Mouse (Mus musculus) ES-CJ7 (cell line): ENCODE measurements around the gene Pilra.
A peak's percentile ranks its signal among the peaks of the same experiment; 100 is the strongest.

Experiments
- DNase-seq: peaks from one replicate; pipeline ENCODE4 v3.0.0; 2011; ENCODE audit warnings: low read depth, low spot score

Gene Pilra

DNA sequence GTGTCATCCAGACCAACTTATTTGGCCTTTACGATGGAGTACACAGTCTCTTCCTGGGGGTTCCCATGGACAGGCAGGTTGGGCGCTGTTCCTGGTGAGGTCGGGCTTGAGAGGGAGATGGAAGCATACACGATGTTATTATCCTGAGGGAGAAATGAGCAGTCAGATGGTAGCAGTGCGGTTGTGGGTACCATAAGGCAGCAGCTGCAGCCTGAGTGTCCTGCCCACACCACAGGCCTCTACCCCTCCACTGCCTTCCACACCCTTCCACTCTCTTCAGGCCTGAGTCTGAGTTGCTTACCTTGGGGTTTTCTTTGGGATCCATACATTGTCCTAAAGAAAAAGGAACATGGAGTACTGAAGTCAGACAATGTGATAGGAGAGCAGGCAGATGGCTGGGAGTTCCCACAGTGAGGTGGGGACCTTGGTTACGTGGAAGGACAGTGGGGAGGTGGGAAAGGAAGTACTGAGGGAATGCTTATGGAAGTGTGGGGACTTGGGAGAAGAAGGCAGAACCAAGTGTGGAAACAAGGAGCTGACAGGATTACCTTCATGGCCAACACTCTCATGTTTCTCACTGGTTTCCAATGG is 12.5 kb downstream of the Pilra start:
- DNase-seq = no peak

DNA sequence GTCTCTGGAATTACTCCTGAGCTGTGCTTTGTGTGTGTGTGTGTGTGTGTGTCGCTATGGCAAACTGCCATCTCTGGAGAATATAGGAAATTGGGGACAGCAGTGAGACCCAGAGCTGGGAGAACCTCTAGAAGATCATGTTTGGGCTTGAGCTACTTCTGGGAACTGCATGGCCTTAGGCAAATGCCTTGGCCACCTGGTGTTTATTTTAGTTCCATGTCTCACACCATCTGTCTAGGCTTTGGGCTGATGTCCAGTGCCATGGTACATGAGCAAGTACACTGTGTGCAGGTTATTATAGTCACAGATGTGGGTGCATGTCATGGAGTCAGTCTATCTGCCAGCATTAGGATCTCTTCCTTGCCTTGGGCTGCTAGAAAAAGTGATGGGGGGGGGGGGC is 13.5 kb downstream of the Pilra start:
- DNase-seq = no peak

DNA sequence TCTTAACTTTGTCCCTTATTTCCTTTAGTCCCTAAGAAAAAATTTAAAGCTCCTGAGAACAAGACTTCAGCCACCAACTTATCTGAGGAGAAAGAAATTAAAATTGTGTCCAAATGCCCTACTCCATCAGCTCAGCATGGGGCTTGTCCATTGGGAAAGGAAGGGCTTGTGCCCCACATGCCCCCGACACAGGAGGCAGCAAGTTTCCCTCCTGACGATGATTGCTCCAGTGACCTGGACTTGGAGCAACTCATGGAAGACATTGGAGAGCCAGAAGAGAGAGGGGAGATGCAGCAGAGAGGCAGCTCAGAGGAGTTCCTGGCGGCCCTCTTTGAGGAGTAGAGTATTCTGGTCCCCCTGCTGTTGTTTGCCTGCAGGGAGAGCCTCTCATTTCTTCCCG is 14.0 kb downstream of the Pilra start:
- DNase-seq = no peak

DNA sequence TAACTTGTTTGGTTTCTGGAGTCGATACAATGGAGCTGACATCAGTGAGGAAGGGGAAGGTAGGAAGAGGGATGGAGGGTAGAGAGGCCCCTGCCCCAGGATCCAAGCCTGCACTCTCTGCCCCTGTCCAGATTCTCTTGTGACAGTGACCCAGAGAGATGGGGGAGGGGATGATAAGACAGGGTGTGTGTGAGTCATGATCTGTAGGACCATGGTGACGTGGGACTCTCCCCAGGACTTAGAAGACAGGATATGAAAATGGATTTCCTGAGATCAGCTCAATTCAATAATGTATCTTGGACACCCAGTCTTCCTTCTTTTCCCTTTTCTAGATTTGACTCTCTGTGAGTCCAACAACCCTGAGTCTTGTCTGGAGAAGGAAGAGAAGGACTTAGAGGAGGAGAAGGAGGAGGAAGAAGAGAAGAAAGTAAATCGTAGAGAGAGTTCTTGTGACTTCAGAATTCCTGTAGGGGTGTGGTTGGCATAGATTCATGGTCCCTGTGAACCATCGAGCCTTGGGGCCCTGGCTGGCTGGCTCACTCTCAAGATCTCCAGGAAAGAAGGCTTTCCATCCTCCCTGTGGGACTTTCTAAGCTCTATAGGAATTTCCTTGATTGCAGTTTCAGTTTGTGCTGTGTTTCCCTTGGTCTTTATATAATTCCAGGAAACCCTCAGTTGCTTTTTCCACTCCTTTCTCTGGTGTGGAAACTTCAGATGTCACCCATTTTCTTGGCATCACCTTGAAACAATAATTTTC is 18.4 kb downstream of the Pilra start:
- no peak for DNase-seq

GRCm38 (mm10) chr5:137808316-137808715 is 27.8 kb downstream of the Pilra start:
- DNase-seq = no peak

DNA sequence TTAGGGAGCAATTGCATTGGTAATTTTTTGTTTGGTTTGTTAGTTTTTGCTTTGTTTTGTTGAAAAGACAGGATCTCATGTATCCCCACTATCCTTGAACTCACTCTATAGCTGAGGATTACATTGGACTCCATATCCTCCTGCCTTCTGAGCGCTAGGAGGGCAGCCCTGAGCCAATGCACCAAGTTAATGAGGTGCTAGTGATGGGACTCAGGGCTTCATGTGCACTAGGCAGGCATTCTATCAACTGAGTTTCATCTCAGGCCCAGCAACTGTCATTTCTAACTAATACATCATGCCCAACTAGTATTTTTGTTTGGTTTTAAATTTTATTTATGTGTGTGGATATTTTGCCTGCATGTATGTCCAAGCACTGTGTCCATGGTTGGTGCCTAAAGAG is 29.9 kb downstream of the Pilra start:
- no peak for DNase-seq

GRCm38 (mm10) chr5:137800917-137801316 is 35.2 kb downstream of the Pilra start:
- no peak for DNase-seq

DNA sequence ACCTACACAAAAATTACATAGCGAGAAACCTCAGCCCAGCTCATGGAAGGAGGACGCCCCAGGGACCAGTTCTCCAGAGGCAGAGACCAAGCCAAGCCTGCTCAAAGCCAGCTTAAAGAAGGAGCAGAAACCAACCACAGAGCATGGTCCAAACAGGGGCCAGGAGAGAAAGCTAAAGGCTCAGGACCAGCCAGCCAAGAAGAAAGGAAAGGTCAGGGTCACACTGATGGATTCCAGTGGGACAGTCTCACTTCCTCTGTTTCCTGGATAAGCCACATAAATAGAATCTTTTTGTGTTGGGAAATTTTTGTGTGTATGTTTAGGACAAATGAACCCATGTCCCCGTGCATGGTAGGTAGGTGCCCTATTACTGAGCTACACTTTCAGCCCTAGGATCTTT is 39.5 kb downstream of the Pilra start:
- DNase-seq = no peak

GRCm38 (mm10) chr5:137791553-137791952 is 44.5 kb downstream of the Pilra start:
- no peak for DNase-seq

DNA sequence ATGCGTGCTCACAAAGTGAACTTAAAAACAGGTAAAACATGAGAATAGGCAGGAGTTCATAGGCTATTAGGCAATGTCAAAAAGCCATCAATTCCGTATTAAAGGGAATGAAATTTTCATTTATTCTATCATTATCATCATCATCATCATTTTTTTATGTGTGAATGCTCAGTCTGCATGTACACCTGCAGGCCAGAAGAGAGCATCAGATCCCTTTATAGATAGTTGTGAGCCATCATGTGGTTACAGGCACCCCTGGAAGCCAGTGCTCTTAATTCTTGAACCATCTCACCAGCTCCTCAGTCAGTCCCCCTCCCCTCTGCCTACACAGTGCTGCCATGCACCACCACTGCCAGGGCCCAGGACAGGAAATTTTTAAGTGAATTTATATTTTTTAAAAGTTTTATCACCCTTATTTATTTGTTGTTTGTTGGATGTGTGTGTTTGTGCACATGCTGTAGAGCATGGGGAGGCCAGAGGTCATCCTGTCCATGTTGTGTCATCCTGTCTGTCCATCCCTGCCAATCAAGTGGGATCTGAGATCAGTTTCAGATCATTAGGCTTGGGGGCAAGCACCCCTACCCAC is 47.0 kb downstream of the Pilra start:
- DNase-seq = no peak

- DNase-seq = peak; percentile 38
These were observed 47.9 kb downstream of the Pilra start for GRCm38 (mm10) chr5:137788171-137788570.

DNA sequence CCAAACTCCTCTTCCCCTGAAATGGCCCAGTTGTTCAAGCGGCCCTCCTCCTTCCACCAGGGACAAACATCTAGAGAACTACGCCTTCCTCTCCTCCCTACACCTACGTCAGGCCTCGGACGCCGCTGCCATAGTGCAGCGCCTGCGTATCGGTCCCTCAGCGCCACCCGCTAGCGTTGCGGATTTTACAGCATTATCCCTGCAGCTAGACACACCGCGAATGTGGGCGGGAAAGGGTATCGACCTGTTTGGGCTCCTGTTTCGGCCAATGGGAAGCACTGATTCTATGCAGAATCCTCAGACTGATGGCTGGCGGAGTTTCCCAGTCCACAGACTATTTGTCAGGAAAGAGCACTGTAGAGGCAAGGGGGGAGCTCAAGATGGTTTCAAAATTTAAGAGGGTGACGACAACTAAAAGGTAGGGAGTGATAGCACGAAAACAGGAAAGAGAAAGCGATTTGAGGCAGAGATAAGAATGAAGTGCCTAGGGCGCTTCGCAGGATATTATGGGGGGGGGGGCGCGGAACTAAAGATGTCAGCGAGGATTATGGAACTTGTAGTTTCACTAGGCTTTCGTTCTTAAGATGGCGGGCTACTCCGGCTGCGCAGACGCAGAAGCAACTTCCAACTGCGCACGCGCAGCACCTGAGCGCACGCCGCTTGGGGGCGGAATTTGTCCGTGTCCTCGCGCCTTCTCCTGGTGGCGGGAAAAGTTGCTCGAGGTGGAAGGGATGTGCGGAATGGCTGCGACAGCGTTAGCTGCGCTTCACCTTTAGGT is 48.7 kb downstream of the Pilra start, which contains the start of the genes Mepce and Zcwpw1:
Gene Mepce, minus strand, starts transcription at position 505 of the 778 bp plus-strand sequence.
Gene Zcwpw1, plus strand, starts transcription at position 648 of the 778 bp plus-strand sequence.
- peak; percentile 97 for DNase-seq

- DNase-seq = peak; percentile 100
These were observed 49.8 kb downstream of the Pilra start for GRCm38 (mm10) chr5:137786109-137786942.

DNA sequence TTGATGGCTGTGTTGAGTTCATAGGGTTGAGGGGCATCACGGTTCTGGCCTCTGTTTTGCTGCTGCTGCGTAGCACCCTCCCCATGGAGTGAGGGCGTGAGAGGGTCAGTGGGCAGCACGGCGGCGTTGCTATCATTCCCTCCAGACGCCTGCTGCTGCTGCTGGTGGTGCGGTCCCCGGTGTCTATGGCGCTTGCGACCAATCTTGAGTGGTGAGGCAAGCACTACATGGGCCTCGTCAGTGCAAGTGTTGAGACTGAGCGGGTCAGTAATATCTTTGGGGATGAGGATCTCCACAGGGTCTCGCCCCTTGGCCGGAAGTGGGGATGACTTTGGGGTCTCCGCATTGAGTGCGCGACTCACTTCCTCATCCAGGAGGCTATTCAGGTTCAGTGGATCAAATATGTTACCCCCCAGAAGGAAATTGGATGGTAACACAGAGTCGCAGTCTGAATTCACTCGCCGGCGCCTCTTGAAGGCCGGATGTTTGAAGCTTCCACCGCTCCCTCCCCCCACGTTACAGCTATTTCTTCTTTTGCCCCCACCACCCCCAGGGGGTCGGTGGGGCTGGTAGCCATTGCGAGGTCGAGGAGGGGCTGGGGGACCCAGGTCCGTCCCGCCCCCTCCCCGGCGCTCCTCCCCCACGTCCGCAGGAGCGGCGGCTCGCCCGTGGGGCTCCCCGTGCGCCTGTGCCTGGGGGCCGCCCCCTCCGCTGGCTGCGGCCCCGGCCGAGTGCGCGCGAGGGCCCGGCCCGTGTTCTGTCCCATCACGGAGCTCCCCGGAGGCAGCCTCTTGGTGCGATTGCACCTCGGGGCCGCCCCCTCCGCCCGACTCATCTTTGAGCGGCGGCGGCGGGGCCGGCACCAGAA is 50.7 kb downstream of the Pilra start:
- peak; percentile 52 for DNase-seq

DNA sequence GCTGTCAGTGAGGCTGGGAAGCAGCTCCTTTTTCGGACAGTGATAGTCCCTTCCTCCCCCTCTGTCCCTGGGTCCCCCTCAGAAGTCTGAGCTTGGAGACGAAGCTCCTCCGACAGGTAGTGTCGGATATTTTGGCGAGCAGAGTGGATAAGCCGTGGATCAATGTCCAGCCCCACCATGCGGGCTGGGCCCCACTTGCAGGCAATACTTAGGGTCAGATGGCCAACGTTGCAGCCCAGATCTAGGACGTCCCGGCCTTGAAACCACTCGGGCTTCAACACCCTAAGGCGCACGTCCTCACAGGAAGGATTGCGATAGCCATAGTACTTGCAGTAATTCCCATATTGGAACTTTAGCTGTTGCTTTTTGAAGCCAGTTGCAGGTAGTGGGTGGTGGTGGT is 51.5 kb downstream of the Pilra start:
- DNase-seq = no peak

GRCm38 (mm10) chr5:137783901-137784540 is 52.1 kb downstream of the Pilra start:
- DNase-seq = no peak

DNA sequence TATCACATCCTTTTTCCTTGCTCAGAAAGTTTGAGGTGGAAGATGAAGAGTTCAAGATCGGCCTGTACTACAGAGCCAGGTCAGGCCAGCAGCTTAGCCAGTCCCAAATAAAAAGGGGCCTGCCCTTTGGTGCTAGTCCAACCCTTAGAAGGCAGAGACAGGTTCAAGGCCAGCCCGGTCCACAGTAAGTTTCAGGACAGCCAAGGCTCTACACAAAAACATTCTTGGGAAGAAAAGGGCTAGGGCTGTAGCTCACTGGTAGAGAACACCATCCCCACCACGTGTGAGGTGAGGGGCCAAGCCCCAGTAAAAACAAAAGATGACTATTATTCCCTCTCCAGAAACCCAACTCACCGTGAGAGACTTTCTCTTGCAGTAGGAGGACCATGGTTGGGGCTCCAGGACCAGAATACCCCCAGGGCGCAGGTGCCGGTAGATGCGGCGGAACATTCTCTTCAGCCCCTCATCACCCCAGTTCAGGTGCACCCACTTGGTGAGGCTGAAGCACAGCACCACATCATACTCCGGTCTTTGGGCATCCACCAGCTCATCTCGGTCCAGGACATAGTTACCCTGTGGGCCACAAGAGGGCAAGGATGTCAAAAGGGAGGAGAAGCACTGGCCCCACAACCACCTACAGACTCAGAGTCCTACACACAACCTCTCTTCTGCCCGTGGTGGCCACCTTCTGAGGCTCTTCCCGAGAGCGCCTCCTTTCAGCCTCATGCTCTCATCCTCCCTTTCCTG is 53.1 kb downstream of the Pilra start:
- DNase-seq = no peak

DNA sequence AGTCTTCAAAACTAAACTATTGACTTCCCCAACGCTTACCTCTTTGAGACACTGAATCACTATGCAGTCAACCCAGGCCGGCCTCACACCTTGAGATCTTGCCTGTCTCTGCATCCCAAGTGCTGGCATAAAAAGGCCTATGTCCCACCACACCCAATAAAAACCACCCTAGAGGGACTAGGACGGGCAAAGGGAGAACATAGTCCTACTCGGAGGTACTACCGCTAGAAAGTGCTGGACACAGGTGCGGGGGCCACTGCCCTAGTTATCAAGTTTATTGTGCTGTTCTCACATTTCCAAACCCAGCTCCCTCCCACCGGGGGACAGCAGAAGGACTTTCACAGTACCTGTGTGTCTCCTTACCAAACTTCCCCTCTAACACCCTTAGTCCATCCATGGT is 54.4 kb downstream of the Pilra start:
- DNase-seq = no peak
